Mouse (Mus musculus) embryo, embryonic 9.5 days (tissue): Measurements from ENCODE around the gene Cyp27b1.
"Not testable (repeated sequence)": the region's sequence is repeated elsewhere in the genome, so short reads cannot be mapped to it uniquely, and the experiment has no call there.

ENCODE experiments used
- DNase-seq: peaks from one replicate; pipeline ENCODE4 v3.0.0-alpha.2; 2017; ENCODE audit errors: extremely low spot score

Cyp27b1 gene

GRCm38 (mm10) chr10:127049395-127050118, 1.5 kb downstream of the Cyp27b1 start:
- DNase-seq, result no peak

DNA sequence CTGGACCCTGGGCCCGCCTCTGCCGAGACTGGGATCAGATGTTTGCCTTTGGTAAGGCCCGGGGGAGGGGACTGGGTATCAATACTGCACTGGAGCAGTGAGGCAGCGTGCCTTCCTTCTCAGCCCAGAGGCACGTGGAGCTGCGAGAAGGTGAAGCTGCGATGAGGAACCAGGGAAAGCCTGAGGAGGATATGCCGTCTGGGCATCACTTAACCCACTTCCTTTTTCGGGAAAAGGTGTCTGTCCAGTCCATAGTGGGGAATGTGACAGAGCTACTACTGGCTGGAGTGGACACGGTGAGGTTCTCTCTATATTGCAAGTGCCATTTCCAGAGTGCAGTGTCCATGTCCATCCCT, 2.0 kb downstream of the Cyp27b1 start:
- no peak for DNase-seq

DNA sequence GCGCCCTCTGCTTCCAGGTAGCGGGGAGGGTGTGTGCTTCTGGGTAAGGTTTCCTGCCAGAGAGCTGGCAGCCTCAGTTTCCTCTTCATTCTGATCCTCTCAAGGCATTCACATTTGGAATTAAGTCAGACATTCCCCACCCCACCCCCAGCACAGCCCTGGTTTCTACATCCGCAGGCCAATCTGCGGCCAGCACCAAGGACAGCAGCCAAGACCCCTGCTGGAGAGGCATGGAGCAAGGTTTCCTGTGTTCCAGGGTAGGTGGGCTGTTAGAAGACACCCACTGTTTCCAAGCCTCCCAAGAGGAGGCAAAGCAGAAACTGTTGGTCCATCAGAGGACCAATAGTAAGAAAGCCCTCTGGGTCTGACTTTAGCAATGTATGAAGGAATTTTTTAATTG, 6.6 kb downstream of the Cyp27b1 start:
- DNase-seq, result no peak

- DNase-seq, result no peak
Observed at GRCm38 (mm10) chr10:127055406-127055805, 7.4 kb downstream of the Cyp27b1 start.

- no peak for DNase-seq
Observed at GRCm38 (mm10) chr10:127056490-127056889, 8.4 kb downstream of the Cyp27b1 start.

DNA sequence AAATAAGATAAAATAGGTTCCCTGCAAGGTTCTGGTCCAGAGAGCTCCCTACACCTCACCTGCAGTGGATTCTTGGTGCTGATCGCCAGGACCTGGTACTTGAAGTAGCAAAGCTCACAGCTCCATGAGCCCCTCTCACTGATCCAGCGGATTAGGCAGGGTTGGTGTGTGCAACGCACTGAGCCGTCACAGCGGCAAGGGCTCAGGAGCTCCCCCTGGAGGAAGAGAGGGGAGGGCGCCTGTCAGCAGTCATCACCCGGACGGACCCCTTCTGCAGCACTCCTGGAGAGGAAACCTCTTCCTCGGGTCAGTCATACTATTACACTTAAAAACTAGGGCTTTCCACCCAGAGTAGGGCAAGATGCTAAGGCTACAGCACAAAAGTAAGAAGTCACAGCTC, 10.1 kb downstream of the Cyp27b1 start:
- DNase-seq, result peak; percentile 87

DNA sequence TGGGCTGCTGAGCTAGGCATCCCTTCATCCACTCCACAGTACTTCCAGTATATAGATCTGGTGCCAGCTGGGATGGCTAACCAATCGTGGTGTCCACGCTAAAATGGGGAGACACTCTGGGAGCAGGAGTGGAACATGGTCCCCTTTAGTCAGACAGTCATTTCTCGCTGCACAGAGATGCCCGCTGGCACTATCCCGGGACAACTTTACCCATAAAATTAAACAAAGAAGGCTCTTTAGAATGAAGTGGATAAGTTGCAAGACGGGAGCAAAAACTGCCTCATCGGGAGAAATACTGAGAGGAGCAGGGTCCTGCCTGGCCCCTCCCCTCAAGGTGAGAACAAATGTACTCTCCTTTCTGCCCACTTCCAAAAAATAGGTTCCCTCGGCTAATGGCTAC, 10.7 kb downstream of the Cyp27b1 start:
- peak; percentile 10 for DNase-seq

- peak; percentile 56 for DNase-seq
Observed at GRCm38 (mm10) chr10:127059174-127059967, 11.3 kb downstream of the Cyp27b1 start.

GRCm38 (mm10) chr10:127059968-127060916, 12.2 kb downstream of the Cyp27b1 start, which contains the start of gene March9:
TSS of gene March9 (minus strand) at chr10:127060184.
- DNase-seq, result peak; percentile 72

- no peak for DNase-seq
Observed at GRCm38 (mm10) chr10:127061085-127061484, 13.0 kb downstream of the Cyp27b1 start.

DNA sequence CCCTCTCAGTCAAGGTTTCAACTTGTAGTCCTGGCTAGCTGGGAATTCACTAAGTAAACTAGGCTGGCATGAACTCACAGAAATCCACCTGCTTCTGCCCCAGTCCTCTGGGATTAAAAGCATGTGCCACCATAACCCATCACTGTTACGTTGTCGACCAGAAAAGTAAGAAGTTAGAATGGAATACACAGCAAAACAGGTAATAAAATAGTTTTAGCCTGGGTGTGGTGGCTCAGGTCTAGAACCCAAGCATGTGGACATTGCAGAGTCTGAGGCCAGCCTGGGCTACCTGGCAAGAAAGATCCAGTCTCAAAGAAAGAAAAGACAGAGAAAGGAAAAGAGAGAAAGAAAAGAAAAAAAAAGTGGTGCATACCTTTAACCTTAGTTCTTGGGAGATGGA, 13.5 kb downstream of the Cyp27b1 start:
- DNase-seq, result no peak

- DNase-seq, result not testable (repeated sequence)
Observed at GRCm38 (mm10) chr10:127062101-127062500, 14.1 kb downstream of the Cyp27b1 start.

- no peak for DNase-seq
Observed at GRCm38 (mm10) chr10:127062503-127062902, 14.5 kb downstream of the Cyp27b1 start.

- peak; percentile 100 for DNase-seq
Observed at GRCm38 (mm10) chr10:127063239-127063872, 15.3 kb downstream of the Cyp27b1 start, which contains the start of gene Cdk4. TSS of gene Cdk4 (plus strand) at chr10:127063534.

GRCm38 (mm10) chr10:127063913-127064870, 16.1 kb downstream of the Cyp27b1 start:
- DNase-seq, result peak; percentile 52

DNA sequence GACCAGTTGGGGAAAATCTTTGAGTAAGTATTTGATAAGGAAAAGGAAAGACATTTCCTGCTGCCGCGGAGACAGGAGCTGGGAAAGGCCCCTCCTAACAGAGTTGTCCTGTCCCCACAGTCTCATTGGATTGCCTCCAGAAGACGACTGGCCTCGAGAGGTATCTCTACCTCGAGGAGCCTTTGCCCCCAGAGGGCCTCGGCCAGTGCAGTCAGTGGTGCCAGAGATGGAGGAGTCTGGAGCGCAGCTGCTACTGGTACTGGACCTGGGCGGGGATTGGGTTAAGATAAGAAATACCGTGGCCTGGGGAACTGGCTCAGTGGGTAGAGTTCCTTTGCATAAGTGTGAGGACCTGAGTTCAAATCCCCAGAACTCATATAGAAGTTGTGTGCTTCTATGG, 17.9 kb downstream of the Cyp27b1 start:
- no peak for DNase-seq

DNA sequence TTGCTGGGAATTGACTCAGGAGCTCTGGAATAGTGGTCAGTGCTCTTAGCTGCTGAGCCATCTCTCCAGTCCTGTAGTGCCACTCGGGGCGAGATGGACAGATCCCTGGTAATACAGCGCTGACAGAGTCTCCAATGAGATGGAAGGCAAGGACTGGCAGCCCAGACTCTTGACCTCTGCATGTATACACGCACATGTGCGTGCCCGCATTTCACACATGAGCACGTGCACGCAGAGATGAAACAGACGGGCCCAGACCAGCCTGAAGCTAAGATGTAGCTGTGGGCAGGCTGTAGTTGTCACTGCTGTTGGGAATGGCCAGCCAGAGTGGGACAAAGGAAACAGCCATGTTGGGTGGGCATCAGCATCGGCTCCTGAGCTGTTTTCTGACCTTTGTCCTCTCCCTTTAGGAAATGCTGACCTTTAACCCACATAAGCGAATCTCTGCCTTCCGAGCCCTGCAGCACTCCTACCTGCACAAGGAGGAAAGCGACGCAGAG, 18.5 kb downstream of the Cyp27b1 start:
- DNase-seq, result no peak

DNA sequence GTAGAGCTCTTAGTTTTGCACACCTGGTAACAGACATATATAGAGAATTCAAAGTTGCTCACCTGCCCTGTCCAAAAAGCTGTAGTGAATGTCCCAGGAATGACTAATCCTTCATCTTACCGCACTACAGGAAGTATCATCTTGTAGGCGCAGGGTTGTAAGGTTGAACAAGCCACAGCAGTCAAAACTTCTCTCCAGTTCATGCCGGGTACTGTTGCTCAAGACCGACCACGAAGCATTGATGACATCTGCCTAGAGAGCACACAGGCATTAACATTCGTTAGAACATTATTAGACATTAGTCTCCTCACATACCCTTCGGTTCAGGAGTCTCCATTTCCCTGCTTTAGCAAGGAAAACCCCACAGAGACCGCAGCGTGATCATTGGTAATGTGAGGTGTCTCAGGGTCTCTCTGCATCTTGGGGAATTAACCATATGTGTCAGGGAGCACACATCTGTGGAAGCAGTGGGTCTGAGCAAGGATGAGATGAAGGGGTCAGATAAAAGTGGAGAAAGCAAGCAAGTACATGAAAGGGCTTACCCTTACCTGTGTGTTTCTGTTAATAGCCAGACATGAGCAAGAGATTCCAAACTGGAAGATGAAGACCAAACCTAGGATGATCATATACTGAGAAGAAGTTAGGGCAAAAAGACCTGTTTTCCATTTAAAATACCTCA, 20.4 kb downstream of the Cyp27b1 start:
- DNase-seq, result no peak
